Mouse (Mus musculus) MEL (cell line): Measurements from ENCODE around the gene Olfr643.

ENCODE experiments used
- CHD1 ChIP-seq: IDR thresholded peaks from 2 replicates; pipeline ENCODE4 v1.6.1; 2012; ENCODE audit warnings: low read depth, mild to moderate bottlenecking, inconsistent platforms, low read length, improper control_type of control experiment
- CHD2 ChIP-seq: IDR thresholded peaks from 2 replicates; pipeline ENCODE4 v1.6.1; 2011; ENCODE audit warnings: low read length, improper control_type of control experiment
- CTCF ChIP-seq, 3 experiments: IDR thresholded peaks in 2 of 3; conservative IDR thresholded peaks in 1 of 3; 2 replicates each; pipeline ENCODE4 v1.5.1; 2011 to 2012; ENCODE audit warnings: low read length in 3 of 3, low read depth in 2 of 3, mild to moderate bottlenecking in 2 of 3, improper control_type of control experiment in 1 of 3, inconsistent platforms in 1 of 3, mixed read lengths in 1 of 3, moderate library complexity in 1 of 3; ENCODE audit not compliant: control insufficient read depth in 1 of 3, insufficient read depth in 1 of 3, poor library complexity in 1 of 3, severe bottlenecking in 1 of 3
- E2F4 ChIP-seq: IDR thresholded peaks from 2 replicates; pipeline ENCODE4 v1.6.1; 2011; ENCODE audit warnings: low read depth, low read length, improper control_type of control experiment, borderline replicate concordance
- GABPA ChIP-seq: IDR thresholded peaks from 2 replicates; pipeline ENCODE4 v1.6.1; 2012; ENCODE audit warnings: low read depth, mild to moderate bottlenecking, inconsistent platforms, low read length, improper control_type of control experiment, moderate library complexity
- GATA1 ChIP-seq: IDR thresholded peaks from 2 replicates; pipeline ENCODE4 v1.6.1; 2011; ENCODE audit warnings: low read depth, low read length, improper control_type of control experiment
- HCFC1 ChIP-seq: IDR thresholded peaks from 2 replicates; pipeline ENCODE4 v1.6.1; 2012; ENCODE audit warnings: low read depth, mild to moderate bottlenecking, inconsistent platforms, low read length, improper control_type of control experiment, moderate library complexity
- RAD21 ChIP-seq: IDR thresholded peaks from 2 replicates; pipeline ENCODE4 v1.6.1; 2011; ENCODE audit warnings: mild to moderate bottlenecking, low read depth, low read length, improper control_type of control experiment
- ZC3H11A ChIP-seq: IDR thresholded peaks from 2 replicates; pipeline ENCODE4 v1.6.1; 2012; ENCODE audit warnings: low read depth, mild to moderate bottlenecking, inconsistent platforms, low read length, improper control_type of control experiment

- TF ChIP-seq CTCF (IDR thresholded peaks at IDR 0.05 in 2 of 3, conservative IDR thresholded peaks at IDR 0.05 in 1 of 3; ENCODE audit: control insufficient read depth in 1 of 3, insufficient read depth in 1 of 3, low read depth in 2 of 3, low read length in 3 of 3, poor library complexity in 1 of 3, severe bottlenecking in 1 of 3) (no peak), CHD1 (no peak), CHD2 (no peak), GABPA (no peak), ZC3H11A (no peak), RAD21 (no peak), HCFC1 (no peak), E2F4 (no peak), GATA1 (no peak)
Measured at GRCm38 (mm10) chr7:104143179-104143578, 6.0 kb upstream of the Olfr643 start, which contains the start of gene Ubqln3.
